Mouse (Mus musculus): Measurements from ENCODE around the gene Numbl.

DNA sequence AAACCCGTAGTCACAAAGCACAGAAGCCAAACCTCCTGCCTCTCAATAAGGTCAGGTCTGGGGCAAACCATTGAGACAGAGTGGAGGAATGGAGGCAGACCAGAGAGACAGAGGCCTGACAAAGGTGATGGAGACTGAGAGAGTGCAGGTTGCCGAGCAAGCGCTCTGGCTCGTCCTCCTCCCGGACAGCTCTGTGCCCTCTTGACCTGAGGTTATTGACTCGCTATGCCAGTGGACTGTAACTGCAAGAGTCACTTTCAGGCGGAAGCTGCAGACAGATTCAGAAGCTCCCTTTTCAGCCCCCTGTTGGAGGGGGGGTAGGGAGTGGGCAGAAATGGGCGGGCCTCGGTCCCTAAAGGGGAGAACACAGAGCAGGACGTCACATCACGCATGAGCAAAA, 38.3 kb upstream of the Numbl start:
- TF ChIP-seq CTCF (IDR thresholded peaks at IDR 0.05; ENCODE audit: low read depth) (no peak), EP300 (optimal IDR thresholded peaks at IDR 0.05) (no peak)
